Mouse (Mus musculus) megakaryocyte-erythroid progenitor cell, adult 5-6 weeks (primary cell): Measurements from ENCODE around the gene Acot5. TPM values are rescaled to one million over a fixed set of nuclear protein-coding genes. Genes with fewer than 3 reads are reported as not detected.
"Not testable (repeated sequence)": the region's sequence is repeated elsewhere in the genome, so short reads cannot be mapped to it uniquely, and the experiment has no call there.

Source experiments
- ATAC-seq: replicated peaks from 2 replicates; pipeline ENCODE4 v1.8.0; 2016; ENCODE audit warnings: mild to moderate bottlenecking, inconsistent platforms; ENCODE audit not compliant: severe bottlenecking, poor library complexity, low FRiP score, low TSS enrichment
- total RNA-seq, 2 experiments: library from RNA; stranded (forward) in 1 of 2; stranded (reverse) in 1 of 2; fragments of 200-1000, 215-1000 nt in 1 of 2; fragments of >200 nt in 1 of 2; fragmentation: Nextera tagmentation in 1 of 2; gene quantifications; 2 replicates each; pipeline ENCODE4 v1.2.3; 2014 to 2017

Acot5 gene
- total RNA-seq, 2 experiments from 2014 or later: not detected

- no peak for ATAC-seq
These were observed 15.3 kb upstream of the Acot5 start for GRCm38 (mm10) chr12:84053679-84054391.

GRCm38 (mm10) chr12:84060946-84061345 is 8.2 kb upstream of the Acot5 start:
- peak; percentile 67 for ATAC-seq

- no peak for ATAC-seq
These were observed 6.8 kb upstream of the Acot5 start for GRCm38 (mm10) chr12:84062336-84062735.

GRCm38 (mm10) chr12:84063228-84063627 is 5.9 kb upstream of the Acot5 start:
- no peak for ATAC-seq

- no peak for ATAC-seq
These were observed 5.3 kb upstream of the Acot5 start for GRCm38 (mm10) chr12:84063833-84064232.

- no peak for ATAC-seq
These were observed 4.5 kb upstream of the Acot5 start for GRCm38 (mm10) chr12:84064621-84065020.

- no peak for ATAC-seq
These were observed 1.4 kb upstream of the Acot5 start for GRCm38 (mm10) chr12:84067752-84068151.

- no peak for ATAC-seq
These were observed 829 bp upstream of the Acot5 start for GRCm38 (mm10) chr12:84068296-84068695.

GRCm38 (mm10) chr12:84069582-84069981 is 457 bp downstream of the Acot5 start:
- ATAC-seq: not testable (repeated sequence)

GRCm38 (mm10) chr12:84071696-84072095 is 2.6 kb downstream of the Acot5 start:
- ATAC-seq: no peak

GRCm38 (mm10) chr12:84077371-84077990 is 8.4 kb downstream of the Acot5 start:
- peak; percentile 84 for ATAC-seq

GRCm38 (mm10) chr12:84083842-84084241 is 14.7 kb downstream of the Acot5 start:
- no peak for ATAC-seq

GRCm38 (mm10) chr12:84084581-84084980 is 15.5 kb downstream of the Acot5 start:
- no peak for ATAC-seq

- not testable (repeated sequence) for ATAC-seq
These were observed 25.5 kb downstream of the Acot5 start for GRCm38 (mm10) chr12:84094666-84095065.

GRCm38 (mm10) chr12:84099605-84100004 is 30.5 kb downstream of the Acot5 start:
- ATAC-seq: no peak

GRCm38 (mm10) chr12:84100071-84100470 is 30.9 kb downstream of the Acot5 start:
- ATAC-seq: no peak

GRCm38 (mm10) chr12:84100604-84101492 is 31.7 kb downstream of the Acot5 start, which contains the start of gene Acot6:
Acot6 (plus strand) TSS chr12:84100654.
- ATAC-seq: peak; percentile 76

- ATAC-seq: no peak
These were observed 32.3 kb downstream of the Acot5 start for GRCm38 (mm10) chr12:84101493-84101845.

- no peak for ATAC-seq
These were observed 37.9 kb downstream of the Acot5 start for GRCm38 (mm10) chr12:84107012-84107411.

- ATAC-seq: no peak
These were observed 38.6 kb downstream of the Acot5 start for GRCm38 (mm10) chr12:84107692-84108091.
